Mouse (Mus musculus): ENCODE data around the gene Pard3.

The Pard3 gene

GRCm38 (mm10) chr8:127431236-127431635 is 367.5 kb downstream of the Pard3 start:
- in situ Hi-C loops (cut with MboI, MseI) = no loop called here

- in situ Hi-C loops (cut with MboI, MseI) = no loop called here
These were observed 372.3 kb downstream of the Pard3 start for GRCm38 (mm10) chr8:127435975-127436374.

GRCm38 (mm10) chr8:127437613-127438235 is 374.0 kb downstream of the Pard3 start:
- in situ Hi-C loops (cut with MboI, MseI) = no loop called here

DNA sequence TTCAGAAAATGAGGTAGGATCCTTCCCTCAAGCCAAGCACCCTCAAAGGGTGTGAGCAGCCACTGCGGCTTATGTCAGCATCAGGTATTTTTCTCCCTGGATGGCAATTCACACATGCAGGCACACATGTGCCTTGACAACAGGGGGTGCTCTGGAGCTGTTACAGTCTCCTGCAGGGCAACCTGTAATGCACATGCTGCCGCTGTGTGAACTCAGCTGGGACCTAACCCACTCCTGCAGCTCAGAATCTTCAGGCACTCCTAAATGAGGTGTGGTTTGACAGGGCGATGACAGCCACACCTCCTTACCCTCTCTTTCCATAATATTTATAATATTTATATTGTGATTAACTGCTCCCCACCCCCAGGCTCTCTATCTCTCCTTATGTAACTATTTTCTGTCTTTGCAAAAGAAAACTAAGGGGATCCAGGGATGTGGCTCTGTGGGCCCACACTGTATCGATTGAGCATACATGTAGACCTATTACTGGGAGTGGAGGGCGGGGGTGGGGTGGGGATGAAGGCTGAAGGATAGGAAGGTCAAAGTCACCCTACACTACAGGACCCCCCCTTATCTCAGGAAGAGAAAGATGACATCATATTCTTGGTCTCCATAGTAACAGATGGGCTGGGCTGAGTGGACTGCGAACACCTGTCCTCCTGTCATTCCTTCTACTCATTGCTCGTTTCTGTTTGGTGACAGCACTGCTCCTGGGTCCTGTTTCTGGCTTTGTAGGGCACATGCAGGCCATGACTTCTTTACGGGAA is 375.1 kb downstream of the Pard3 start:
- in situ Hi-C loops (cut with MboI, MseI) = no loop called here

GRCm38 (mm10) chr8:127439392-127440160 is 375.9 kb downstream of the Pard3 start:
- in situ Hi-C loops (cut with MboI, MseI) = no loop called here

DNA sequence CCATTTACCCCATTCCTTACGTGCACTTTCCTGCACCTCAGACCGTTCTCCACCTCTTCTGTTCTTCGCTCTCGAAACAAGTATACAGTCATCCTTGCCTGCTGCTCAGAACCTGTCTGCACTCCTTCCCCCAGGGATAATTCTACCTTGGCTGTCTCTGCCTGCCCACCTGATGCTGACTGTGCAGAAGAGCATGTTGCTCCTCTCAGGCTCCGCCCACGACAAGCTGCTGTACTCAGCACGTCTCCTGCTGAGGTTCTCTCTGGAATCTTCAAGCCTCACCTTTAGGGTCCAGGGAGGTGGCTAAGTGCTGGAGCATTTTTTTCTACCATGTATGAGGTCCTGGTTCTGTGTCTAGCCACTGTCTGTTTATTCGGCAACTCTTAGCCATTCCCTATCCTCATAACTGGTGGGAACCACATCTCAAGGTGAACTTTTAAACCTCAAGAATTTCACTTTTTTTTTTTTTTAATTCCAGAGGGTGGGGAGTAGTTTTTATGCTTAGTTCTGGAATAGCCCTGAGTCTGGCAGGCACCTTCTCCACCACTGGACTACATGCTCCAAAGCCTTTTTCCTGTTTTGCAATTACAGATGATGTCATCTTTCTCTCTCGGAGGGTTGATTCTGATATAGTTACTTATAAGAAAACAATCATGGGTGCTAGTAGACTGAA is 376.6 kb downstream of the Pard3 start:
- in situ Hi-C loops (cut with MboI, MseI) = no loop called here

DNA sequence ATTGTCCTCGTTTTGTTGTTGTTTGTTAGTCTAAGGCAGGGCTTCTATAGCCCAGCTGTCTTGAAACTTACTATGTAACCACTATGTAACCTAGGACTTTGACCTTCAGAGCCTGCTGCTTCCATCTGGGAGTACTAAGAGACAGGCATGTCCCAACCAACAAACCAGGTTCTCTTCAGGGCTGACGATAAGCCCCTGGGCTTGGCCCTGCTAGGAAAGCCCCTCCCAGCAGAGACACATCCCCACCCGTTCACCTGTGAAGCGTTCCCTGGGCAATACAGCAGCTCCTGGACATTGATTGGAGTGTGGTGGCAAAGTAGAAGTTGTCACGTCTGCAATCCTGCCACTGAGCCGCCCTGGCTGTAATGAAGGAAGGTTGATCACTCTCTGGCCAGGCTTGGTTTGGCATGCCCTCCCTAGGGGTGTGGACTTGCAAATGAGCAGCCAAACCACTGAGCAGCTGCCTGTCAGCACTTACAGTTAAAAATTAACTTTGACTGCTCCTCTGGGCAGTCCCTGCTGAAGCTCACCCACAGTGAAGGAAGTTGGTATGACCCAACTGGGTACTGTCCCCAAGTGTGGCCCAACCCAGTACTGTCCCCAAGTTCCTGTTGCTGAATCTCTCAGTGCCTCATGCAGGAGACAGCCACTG is 377.3 kb downstream of the Pard3 start:
- in situ Hi-C loops (cut with MboI, MseI) = no loop called here

- in situ Hi-C loops (cut with MboI, MseI) = no loop called here
These were observed 383.7 kb downstream of the Pard3 start for GRCm38 (mm10) chr8:127447401-127447800.

GRCm38 (mm10) chr8:127449066-127449840 is 385.6 kb downstream of the Pard3 start:
- in situ Hi-C loops (cut with MboI, MseI) = no loop called here

GRCm38 (mm10) chr8:127450954-127451668 is 387.4 kb downstream of the Pard3 start:
- in situ Hi-C loops (cut with MboI, MseI) = no loop called here

GRCm38 (mm10) chr8:127452364-127452763 is 388.7 kb downstream of the Pard3 start:
- in situ Hi-C loops (cut with MboI, MseI) = no loop called here

DNA sequence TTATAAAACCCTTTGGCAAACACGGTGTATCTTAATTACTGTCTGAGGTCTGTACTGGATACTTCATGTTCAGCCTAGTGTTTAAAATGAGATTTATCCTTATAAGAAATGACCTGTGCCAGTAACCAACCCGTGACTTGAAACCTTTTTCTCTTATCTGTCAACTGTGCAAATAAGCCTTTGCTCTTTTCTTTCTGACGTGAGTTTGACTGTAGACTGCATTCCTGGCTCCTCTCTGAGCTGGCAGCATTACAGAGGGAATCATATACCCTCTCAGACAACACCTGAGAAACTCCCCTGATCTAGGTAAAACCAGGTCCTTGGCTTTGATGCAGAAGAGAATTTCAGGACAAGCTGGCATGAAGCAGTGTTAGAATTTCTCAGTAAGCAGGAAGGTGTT is 394.2 kb downstream of the Pard3 start:
- in situ Hi-C loops (cut with MboI, MseI) = no loop called here

- in situ Hi-C loops (cut with MboI, MseI) = no loop called here
These were observed 397.5 kb downstream of the Pard3 start for GRCm38 (mm10) chr8:127461173-127461572.

GRCm38 (mm10) chr8:127462378-127462935 is 398.8 kb downstream of the Pard3 start:
- in situ Hi-C loops (cut with MboI, MseI) = no loop called here

DNA sequence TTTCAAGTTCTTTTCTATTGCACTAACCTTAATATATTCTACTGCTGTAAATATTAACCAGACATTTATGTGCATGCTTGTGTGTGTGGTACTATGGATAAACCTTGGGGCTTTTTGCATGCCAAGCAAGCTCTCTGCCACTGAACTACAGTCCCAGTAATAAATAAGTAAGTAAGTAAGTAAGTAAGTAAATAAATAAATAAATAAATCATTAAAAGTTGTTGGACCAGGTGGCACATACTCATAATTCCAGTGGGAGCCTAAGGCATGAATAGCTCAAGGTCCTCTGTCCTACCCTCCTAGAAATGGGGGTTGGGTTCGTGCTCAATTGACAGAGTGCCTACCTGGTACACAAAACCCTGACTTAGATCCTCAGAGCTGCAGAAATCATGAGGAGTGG is 400.6 kb downstream of the Pard3 start:
- in situ Hi-C loops (cut with MboI, MseI) = no loop called here

DNA sequence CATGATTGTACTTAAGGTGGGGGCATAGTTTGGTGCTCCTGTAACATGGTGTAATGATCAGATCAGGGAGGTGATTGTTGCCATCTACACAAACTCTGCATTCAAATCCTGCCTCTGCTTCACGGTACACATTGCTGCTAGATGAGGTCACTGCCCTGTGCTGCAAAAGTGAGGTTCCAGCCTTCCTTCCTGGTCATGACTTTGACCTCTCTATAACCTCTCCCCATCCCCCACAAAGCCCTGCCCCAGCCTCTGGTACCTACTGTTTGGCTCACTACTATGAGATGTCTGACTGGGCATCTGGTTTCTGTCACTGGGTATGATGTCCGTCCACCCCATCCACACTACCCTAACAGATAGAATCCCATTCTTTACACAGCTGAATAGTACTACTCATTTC is 408.5 kb downstream of the Pard3 start:
- in situ Hi-C loops (cut with MboI, MseI) = no loop called here

GRCm38 (mm10) chr8:127480003-127480402 is 416.3 kb downstream of the Pard3 start:
- in situ Hi-C loops (cut with MboI, MseI) = no loop called here

DNA sequence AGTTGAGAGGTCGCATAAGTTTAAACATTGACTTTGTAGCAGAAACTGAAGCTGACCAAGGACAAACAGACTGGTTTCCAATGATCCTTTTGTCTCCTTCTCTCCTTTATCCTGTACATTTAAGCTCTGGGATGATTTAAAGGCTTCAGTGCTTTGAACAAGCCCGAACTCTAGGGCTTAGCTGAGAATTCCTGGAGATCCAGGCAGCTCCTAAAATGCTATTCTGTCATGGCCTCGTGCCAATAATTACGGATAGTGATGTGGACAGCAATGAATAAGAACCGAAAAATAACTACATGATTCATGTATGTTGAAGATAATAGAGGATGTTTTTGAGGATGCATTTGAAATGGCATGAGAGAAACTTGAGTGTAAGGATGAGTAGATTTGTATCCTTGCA is 421.9 kb downstream of the Pard3 start:
- in situ Hi-C loops (cut with MboI, MseI) = no loop called here

GRCm38 (mm10) chr8:127491963-127492362 is 428.3 kb downstream of the Pard3 start:
- in situ Hi-C loops (cut with MboI, MseI) = no loop called here
